Mouse (Mus musculus) megakaryocyte, embryonic 14.5 days (primary cell): ENCODE measurements around the gene Il1rn.

Experiments
- FLI1 ChIP-seq: IDR thresholded peaks from 2 replicates; pipeline ENCODE4 v1.6.1; 2012; ENCODE audit warnings: low read length, inconsistent platforms, mixed read lengths
- GATA1 ChIP-seq: IDR thresholded peaks from 3 replicates; pipeline ENCODE4 v1.6.1; 2012; ENCODE audit warnings: mixed read lengths, low read length, inconsistent platforms, borderline replicate concordance

DNA sequence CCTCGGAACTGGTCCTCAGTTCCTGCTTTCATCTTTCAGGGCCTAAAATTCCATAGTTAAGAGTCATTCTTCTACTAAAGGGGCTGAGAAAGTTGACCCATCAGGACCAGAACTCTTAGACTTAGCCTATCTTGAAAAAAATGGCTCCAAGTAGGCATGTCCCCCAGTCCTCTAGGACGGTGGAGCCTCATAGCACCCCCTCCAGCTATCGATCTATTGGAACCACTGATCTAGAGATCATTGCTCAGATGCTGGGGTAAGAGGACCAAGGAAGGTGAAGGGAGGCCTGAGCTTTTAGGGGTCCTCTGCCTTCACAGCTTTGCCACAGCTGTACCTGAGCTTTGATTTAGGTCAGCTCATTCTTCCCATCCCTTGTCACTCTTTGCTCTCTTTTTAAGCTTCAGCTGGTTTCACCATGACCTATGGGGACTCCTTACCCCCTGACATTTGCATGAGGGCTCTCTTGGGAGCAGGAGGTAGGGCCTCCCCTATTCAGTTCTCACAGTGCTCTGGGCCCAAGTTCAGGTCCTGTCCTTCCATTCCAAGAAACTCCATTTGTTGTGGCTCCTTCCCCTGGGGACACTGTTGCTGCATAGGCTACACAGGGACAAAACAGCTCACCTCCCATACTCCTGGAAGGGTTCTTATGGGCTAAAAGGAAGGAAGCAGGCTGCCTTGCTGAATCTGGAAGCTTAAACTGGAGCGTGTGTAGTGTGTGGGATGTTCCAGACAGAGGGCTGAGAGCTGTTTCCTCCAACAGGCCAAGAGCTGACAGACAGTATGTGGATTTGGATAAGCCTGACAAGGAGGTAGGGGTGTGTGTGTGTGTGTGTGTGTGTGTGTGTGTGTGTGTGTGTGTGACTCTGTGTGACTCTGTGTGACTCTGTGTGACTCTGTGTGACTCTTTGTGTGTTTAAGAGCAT, 51.0 kb downstream of the Il1rn start:
- no peak for TF ChIP-seq GATA1
- no peak for TF ChIP-seq FLI1
